Mouse (Mus musculus) left cerebral cortex, postnatal 14 days (tissue): ENCODE data around the gene Kif3c. TPM values are rescaled to one million over a fixed set of nuclear protein-coding genes. Genes with fewer than 3 reads are reported as not detected.

Source experiments
- DNase-seq, 2 experiments: peaks; one replicate each; pipeline ENCODE4 v3.0.0; 2021 to 2022; ENCODE audit warnings: low spot score in 2 of 2, mixed read lengths in 1 of 2
- intact Hi-C: fragments of 180-260 bp; cut with DNase I; formaldehyde crosslinking; loops from one replicate; pipeline ENCODE4 v1.15.1; 2025
- total RNA-seq, 2 experiments: library from RNA; stranded (reverse); gene quantifications; 2 replicates each; pipeline ENCODE4 v1.2.3; 2021

The Kif3c gene
- total RNA-seq, 2 experiments from 2014 or later, result 210 to 212 TPM

GRCm38 (mm10) chr12:3453554-3453953 is 88.6 kb downstream of the Kif3c start:
- no peak for DNase-seq
- intact Hi-C loops, result no loop called here

Other genes with a start within 250 kb of the Kif3c start
- 100 to 1,000 TPM; 168 to 172 TPM for gene Rab10, start 55.2 kb upstream of the Kif3c start, total RNA-seq
- gene Asxl2, start 61.7 kb downstream of the Kif3c start, total RNA-seq, result 10 to 100 TPM; 26.3 to 29.7 TPM
- 10 to 100 TPM; 80.5 to 87.0 TPM for gene Dtnb, start 207.2 kb downstream of the Kif3c start, total RNA-seq